Mouse (Mus musculus) liver, adult 2 months (tissue): ENCODE results near the gene Chchd3. TPM values are rescaled to one million over a fixed set of nuclear protein-coding genes. Genes with fewer than 3 reads are reported as not detected.

Experiments used
- DNase-seq: peaks from one replicate; pipeline ENCODE4 v3.0.0-alpha.2; 2011; ENCODE audit warnings: low read depth, low spot score; ENCODE audit errors: extremely low read depth
- H3K27ac ChIP-seq: fragments of 200-500 bp; replicated peaks from 2 replicates; pipeline ENCODE4 v1.5.1; 2012; ENCODE audit warnings: low read depth, mild to moderate bottlenecking, control low read depth, inconsistent platforms, low read length; ENCODE audit not compliant: insufficient read depth
- H3K27me3 ChIP-seq: fragments of 200-500 bp; 2 replicates; pipeline ENCODE4 v1.6.1; 2012; ENCODE audit warnings: mild to moderate bottlenecking, moderate library complexity, low read length, inconsistent platforms; ENCODE audit not compliant: control insufficient read depth, insufficient read depth
- H3K36me3 ChIP-seq: fragments of 200-500 bp; 2 replicates; pipeline ENCODE4 v1.6.1; 2012; ENCODE audit warnings: low read length, inconsistent platforms; ENCODE audit not compliant: control insufficient read depth, insufficient read depth
- H3K4me1 ChIP-seq: fragments of 200-500 bp; 2 replicates; pipeline ENCODE4 v1.6.1; 2011; ENCODE audit warnings: low read length; ENCODE audit not compliant: control insufficient read depth, insufficient read depth
- H3K4me3 ChIP-seq: fragments of 200-500 bp; 2 replicates; pipeline ENCODE4 v1.5.1; 2011; ENCODE audit warnings: low read depth, mild to moderate bottlenecking, control low read depth, low read length, moderate library complexity; ENCODE audit not compliant: insufficient read depth
- H3K79me2 ChIP-seq: fragments of 200-500 bp; 2 replicates; pipeline ENCODE4 v1.6.1; 2012; ENCODE audit warnings: inconsistent platforms, mild to moderate bottlenecking, low read length, moderate library complexity; ENCODE audit not compliant: control insufficient read depth, insufficient read depth
- H3K9ac ChIP-seq: fragments of 200-500 bp; 2 replicates; pipeline ENCODE4 v1.6.1; 2012; ENCODE audit warnings: low read depth, mild to moderate bottlenecking, control low read depth, inconsistent platforms, low read length
- CTCF ChIP-seq: fragments of 200-500 bp; IDR thresholded peaks from 2 replicates; pipeline ENCODE4 v1.5.1; 2011; ENCODE audit warnings: low read depth, low read length, control low read depth
- POLR2A ChIP-seq: fragments of 200-500 bp; IDR thresholded peaks from 2 replicates; pipeline ENCODE4 v1.6.1; 2011; ENCODE audit warnings: low read length, control low read depth; ENCODE audit not compliant: insufficient read depth; ENCODE audit errors: extremely low read depth
- WGBS: fragments of 180-500 bp; shearing (Covaris S2); methylation state at CpG from one replicate; pipeline ENCODE4 v1.1.7; 2018; 5-methylcytosine and 5-hydroxymethylcytosine counted together
- polyA plus RNA-seq: library from polyadenylated mRNA; depleted of rRNA; stranded (reverse); fragments of >200 nt; gene quantifications from 2 replicates; pipeline ENCODE4 v1.2.3, GENCODE M21; 2012
- total RNA-seq: library from RNA; depleted of rRNA; stranded (reverse); fragments of >200 nt; gene quantifications from 2 replicates; pipeline ENCODE4 v1.2.3, GENCODE M21; 2014

The Chchd3 gene
- total and polyA plus RNA-seq, 2 experiments, result 88.0 to 158 TPM

GRCm38 (mm10) chr6:32944956-32945355, 115.1 kb downstream of the Chchd3 start:
- WGBS, result 67% methylated on average over 1 of the region's 1 CpGs
- no peak overlapping the region for H3K9ac ChIP-seq
- H3K27ac ChIP-seq, result no peak overlapping the region
- no peaks in the 10 kb centered on the region for H3K27me3 ChIP-seq
- H3K4me1 ChIP-seq, result no peaks in the 10 kb centered on the region; the same call in 1 of the 2 replicates
- peaks cover 2% of the 10 kb centered on the region; the same call in 1 of the 2 replicates for H3K79me2 ChIP-seq
- no peak for DNase-seq
- TF ChIP-seq POLR2A (no peak), CTCF (no peak)
- H3K4me3 ChIP-seq, result no peak overlapping the region
- no peaks in the 10 kb centered on the region for H3K36me3 ChIP-seq

GRCm38 (mm10) chr6:32943651-32944050, 116.4 kb downstream of the Chchd3 start:
- no peak for DNase-seq
- Histone ChIP-seq H3K4me3 (no peak overlapping the region), H3K27me3 (no peaks in the 10 kb centered on the region), H3K79me2 (peaks cover 2% of the 10 kb centered on the region; the same call in 1 of the 2 replicates), H3K9ac (no peak overlapping the region), H3K36me3 (no peaks in the 10 kb centered on the region), H3K27ac (no peak overlapping the region), H3K4me1 (no peaks in the 10 kb centered on the region; the same call in 1 of the 2 replicates)
- WGBS, result 98% methylated on average over 4 of the region's 4 CpGs
- no peak for TF ChIP-seq CTCF
- TF ChIP-seq POLR2A, result no peak

- no peaks in the 10 kb centered on the region for H3K27me3 ChIP-seq
- no peak overlapping the region for H3K9ac ChIP-seq
- H3K4me1 ChIP-seq, result no peaks in the 10 kb centered on the region; the same call in 1 of the 2 replicates
- DNase-seq, result no peak
- WGBS, result 85% methylated on average over 11 of the region's 11 CpGs
- H3K79me2 ChIP-seq, result peaks cover 2% of the 10 kb centered on the region; the same call in 1 of the 2 replicates
- H3K4me3 ChIP-seq, result no peak overlapping the region
- no peak overlapping the region for H3K27ac ChIP-seq
- H3K36me3 ChIP-seq, result no peaks in the 10 kb centered on the region
- TF ChIP-seq CTCF (no peak), POLR2A (no peak)
Measured at GRCm38 (mm10) chr6:32940299-32940698, 119.8 kb downstream of the Chchd3 start.

GRCm38 (mm10) chr6:32937643-32938042, 122.4 kb downstream of the Chchd3 start:
- no peaks in the 10 kb centered on the region for H3K4me1 ChIP-seq
- no peak for DNase-seq
- H3K4me3 ChIP-seq, result no peak overlapping the region
- no peaks in the 10 kb centered on the region for H3K27me3 ChIP-seq
- H3K79me2 ChIP-seq, result no peaks in the 10 kb centered on the region; the same call in 1 of the 2 replicates
- no peaks in the 10 kb centered on the region for H3K36me3 ChIP-seq
- no peak overlapping the region for H3K27ac ChIP-seq
- no peak overlapping the region for H3K9ac ChIP-seq
- WGBS, result 93% methylated on average over 1 of the region's 1 CpGs
- TF ChIP-seq CTCF, result no peak
- no peak for TF ChIP-seq POLR2A

DNA sequence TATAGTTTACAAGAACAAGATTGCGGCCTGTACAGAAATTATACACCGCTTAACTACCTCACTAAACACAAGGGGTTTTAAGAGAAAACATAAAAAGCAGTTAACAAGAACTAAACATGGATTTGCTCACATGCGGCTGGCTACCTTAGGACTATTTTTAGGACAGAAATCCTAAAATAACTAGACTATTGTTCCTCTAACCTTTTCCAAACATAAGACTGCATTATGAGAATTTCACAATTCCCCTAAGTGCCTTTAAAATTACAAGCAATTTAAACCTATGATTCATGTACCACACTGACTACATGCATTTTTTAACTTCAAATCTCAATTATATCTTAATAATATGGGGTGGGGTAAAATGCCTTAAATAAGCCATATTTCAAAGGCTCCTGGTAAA, 123.3 kb downstream of the Chchd3 start:
- H3K27ac ChIP-seq, result no peak overlapping the region
- no peaks in the 10 kb centered on the region for H3K36me3 ChIP-seq
- TF ChIP-seq POLR2A (no peak), CTCF (no peak)
- H3K79me2 ChIP-seq, result no peaks in the 10 kb centered on the region; the same call in 1 of the 2 replicates
- no peaks in the 10 kb centered on the region for H3K27me3 ChIP-seq
- no peak overlapping the region for H3K4me3 ChIP-seq
- no peak overlapping the region for H3K9ac ChIP-seq
- DNase-seq, result no peak
- no peaks in the 10 kb centered on the region for H3K4me1 ChIP-seq
- 89% methylated on average over 3 of the region's 3 CpGs for WGBS

GRCm38 (mm10) chr6:32936365-32936764, 123.7 kb downstream of the Chchd3 start:
- H3K4me3 ChIP-seq, result no peak overlapping the region
- no peak for TF ChIP-seq POLR2A
- TF ChIP-seq CTCF, result no peak
- 75% methylated on average over 2 of the region's 2 CpGs for WGBS

More at GRCm38 (mm10) chr6:32936365-32936764, 123.7 kb downstream of the Chchd3 start:
- Histone ChIP-seq H3K27me3 (no peaks in the 10 kb centered on the region), H3K4me1 (no peaks in the 10 kb centered on the region), H3K27ac (no peak overlapping the region), H3K79me2 (peaks cover under 1% of the 10 kb centered on the region; the same call in 1 of the 2 replicates), H3K9ac (no peak overlapping the region), H3K36me3 (no peaks in the 10 kb centered on the region)
- peak; percentile 37 for DNase-seq
